In genomic region chr3:84732016-84732502, GRCm38 (mm10) we compare ENCODE assay signal across 8 mouse cellular contexts.
DNase-seq lines count a peak whose midpoint lies in the region; ATAC-seq and TF ChIP-seq lines count a peak whose summit lies in the region.

No protein-coding gene starts in this region.

- H3K9me3 ChIP-seq in heart, embryonic 16.5 days (replicated peaks; ENCODE audit: control insufficient read depth, low read length) = no peaks in the 10 kb centered on the region

- no peak for TF ChIP-seq POLR2A in cerebellum, adult 2 months (IDR thresholded peaks at IDR 0.05; ENCODE audit: borderline replicate concordance, insufficient read depth, low read length)

- H3K36me3 ChIP-seq in heart, embryonic 16.5 days (ENCODE audit: control insufficient read depth, insufficient read depth) = no peaks in the 10 kb centered on the region

- WGBS in cerebellum, adult 2 months = 1% methylated on average over 20 of the region's 20 CpGs
- WGBS in heart, embryonic 16.5 days = 9% methylated on average over 20 of the region's 20 CpGs

- no peaks in the 10 kb centered on the region for H3K27me3 ChIP-seq in cerebellum, adult 2 months (ENCODE audit: control insufficient read depth, insufficient read depth, low read length)
- no peaks in the 10 kb centered on the region for H3K27me3 ChIP-seq in heart, embryonic 16.5 days (ENCODE audit: control insufficient read depth, insufficient read depth, low read length)

- peak overlapping the region; percentile 61 for H3K4me2 ChIP-seq in heart, embryonic 16.5 days (ENCODE audit: low read depth, low read length)

- ATAC-seq in heart, embryonic 16.5 days (replicated peaks; ENCODE audit: extremely low read depth, insufficient read depth, low FRiP score) = no peak
- 0 out of 2 replicates have a peak, but pooled peaks have one; percentile 14 for ATAC-seq in megakaryocyte progenitor cell, adult 5-6 weeks (replicated peaks; ENCODE audit: poor library complexity)

- DNase-seq in left cerebral cortex, adult 2 months (ENCODE audit: extremely low spot score in 1 of 2, low spot score in 2 of 2) = no peak
- no peak for DNase-seq in left cerebral cortex, adult 8-10 months (ENCODE audit: low spot score in 2 of 2)
- peak; percentile 37 to 46 for DNase-seq in cerebellum, adult 2 months
- DNase-seq in thymus, postnatal 0 days (ENCODE audit: low spot score) = peak; percentile 86
- DNase-seq in gastrocnemius, adult 18-20 months (ENCODE audit: low spot score) = no peak
- no peak for DNase-seq in left cerebral cortex, postnatal 36 days (ENCODE audit: low spot score in 2 of 2)

- no peak for TF ChIP-seq CTCF in left cerebral cortex, adult 2 months (IDR thresholded peaks at IDR 0.05)
- no peak for TF ChIP-seq CTCF in cerebellum, adult 2 months (IDR thresholded peaks at IDR 0.05; ENCODE audit: borderline replicate concordance, insufficient read depth, low read depth, low read length)

- H3K27ac ChIP-seq in left cerebral cortex, adult 2 months = no peak overlapping the region
- H3K27ac ChIP-seq in cerebellum, adult 2 months (ENCODE audit: insufficient read depth, low read length) = no peak overlapping the region
- H3K27ac ChIP-seq in heart, embryonic 16.5 days (ENCODE audit: low read length) = peak overlapping the region; percentile 20; the same call in 1 of the 2 replicates

- intact Hi-C loops in left cerebral cortex, adult 2 months (cut with DNase I) = no loop called here
- intact Hi-C loops in left cerebral cortex, postnatal 36 days (cut with DNase I) = no loop called here

- peak overlapping the region; percentile 39; the same call in 1 of the 2 replicates for H3K9ac ChIP-seq in heart, embryonic 16.5 days (ENCODE audit: low read length)

- no peaks in the 10 kb centered on the region for H3K4me1 ChIP-seq in cerebellum, adult 2 months (ENCODE audit: control insufficient read depth, insufficient read depth, low read length)
- peaks cover 2% of the 10 kb centered on the region; the same call in 1 of the 2 replicates for H3K4me1 ChIP-seq in heart, embryonic 16.5 days (ENCODE audit: control insufficient read depth, insufficient read depth, low read length)

- H3K4me3 ChIP-seq in left cerebral cortex, adult 2 months = peak overlapping the region; percentile 36
- H3K4me3 ChIP-seq in cerebellum, adult 2 months (replicated peaks; ENCODE audit: insufficient read depth, low read depth, low read length) = peak overlapping the region; percentile 43
- peak overlapping the region; percentile 41 for H3K4me3 ChIP-seq in heart, embryonic 16.5 days (ENCODE audit: low read length)

Comparison
In these comparisons a context has a peak if more than half of its experiments do, and no peak if none do; other contexts are left out.
1. DNase-seq: peak in cerebellum, adult 2 months (2 of 2) and thymus, postnatal 0 days (single experiment); none in left cerebral cortex, adult 2 months (0 of 2), left cerebral cortex, adult 8-10 months (0 of 2), gastrocnemius, adult 18-20 months (single experiment) and left cerebral cortex, postnatal 36 days (0 of 2).
2. Peak in every context shown above with its lines, with median percentiles within 50 percentile points of each other: H3K4me3 ChIP-seq.